Mouse (Mus musculus): ENCODE data around the gene Ppm1f. TPM values are rescaled to one million over a fixed set of nuclear protein-coding genes. Genes with fewer than 3 reads are reported as not detected.
"Not testable (repeated sequence)": the region's sequence is repeated elsewhere in the genome, so short reads cannot be mapped to it uniquely, and the experiment has no call there.

Gene Ppm1f
- total and polyA plus RNA-seq, 3 experiments = 6.3 to 10.9 (median 10.5) TPM

DNA sequence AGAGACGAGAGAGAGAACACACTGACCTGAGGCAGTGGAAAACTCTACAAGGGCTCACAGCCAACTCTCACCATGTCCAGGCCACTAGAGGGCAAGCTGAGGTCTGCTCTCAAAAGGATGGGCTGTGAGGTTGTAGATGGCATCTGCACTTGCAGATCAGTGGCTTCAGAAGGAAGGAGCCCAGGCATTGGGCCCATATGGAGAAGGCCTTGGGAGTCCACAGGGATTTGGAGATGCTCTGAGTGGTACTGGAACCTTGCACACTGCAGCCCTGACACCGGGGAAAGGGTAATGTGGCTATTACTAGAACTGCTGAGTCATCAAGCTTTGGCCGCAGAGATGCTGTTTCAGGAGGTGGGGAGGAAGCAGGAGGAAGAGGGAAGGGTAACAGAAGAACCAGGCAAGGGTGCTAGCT lies 24.8 kb downstream of the Ppm1f start:
- ATAC-seq (ENCODE audit: extremely low read depth, insufficient number of reproducible peaks, low FRiP score, poor library complexity, severe bottlenecking) = 0 out of 2 replicates have a peak, but pooled peaks have one; percentile 15
- no peaks in the 10 kb centered on the region for H3K9me3 ChIP-seq (replicated peaks)
- H3K36me3 ChIP-seq (replicated peaks) = peaks cover 86% of the 10 kb centered on the region
- no peak overlapping the region for H3K4me3 ChIP-seq (ENCODE audit: low read depth, low read length)
- TF ChIP-seq POLR2AphosphoS5 (IDR thresholded peaks at IDR 0.05; ENCODE audit: insufficient replicate concordance, low read depth, low read length) (no peak), GATA1 (IDR thresholded peaks at IDR 0.05; ENCODE audit: borderline replicate concordance, low read length) (no peak), CTCF (IDR thresholded peaks at IDR 0.05; ENCODE audit: low read depth, low read length) (no peak), GATA2 (IDR thresholded peaks at IDR 0.05; ENCODE audit: borderline replicate concordance, low read depth, low read length) (no peak), TAL1 (conservative IDR thresholded peaks at IDR 0.05; ENCODE audit: low read depth, low read length) (no peak)
- peaks cover 7% of the 10 kb centered on the region for H3K4me1 ChIP-seq (ENCODE audit: insufficient read depth, low read depth, low read length)
- H3K27me3 ChIP-seq (ENCODE audit: insufficient read depth, low read length) = no peaks in the 10 kb centered on the region
- DNase-seq (ENCODE audit: low spot score) = no peak

DNA sequence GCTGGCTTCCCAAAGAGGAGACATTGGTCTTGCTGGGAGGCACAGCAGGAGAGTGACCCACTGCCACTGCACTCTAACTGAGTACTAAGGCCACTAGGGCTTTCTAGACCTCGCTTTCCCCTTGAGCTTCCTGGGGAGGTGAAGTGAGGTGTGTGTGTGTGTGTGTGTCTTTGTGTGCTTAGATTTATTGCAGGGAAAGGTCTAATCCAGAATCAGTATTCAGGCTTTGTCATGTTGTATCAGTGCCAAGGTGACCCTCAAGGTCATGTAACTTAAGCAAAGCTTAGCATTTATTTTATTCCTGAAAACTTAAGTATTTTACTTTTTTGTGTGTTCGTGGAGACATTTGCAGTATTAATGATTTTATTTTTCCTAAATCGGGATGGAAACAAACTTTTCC lies 28.2 kb downstream of the Ppm1f start:
- peaks cover 7% of the 10 kb centered on the region for H3K4me1 ChIP-seq (ENCODE audit: insufficient read depth, low read depth, low read length)
- ATAC-seq (ENCODE audit: extremely low read depth, insufficient number of reproducible peaks, low FRiP score, poor library complexity, severe bottlenecking) (no peak), DNase-seq (ENCODE audit: low spot score) (no peak)
- no peaks in the 10 kb centered on the region for H3K9me3 ChIP-seq (replicated peaks)
- no peak for TF ChIP-seq CTCF (IDR thresholded peaks at IDR 0.05; ENCODE audit: low read depth, low read length)
- TF ChIP-seq GATA2 (IDR thresholded peaks at IDR 0.05; ENCODE audit: borderline replicate concordance, low read depth, low read length) = no peak
- TF ChIP-seq TAL1 (conservative IDR thresholded peaks at IDR 0.05; ENCODE audit: low read depth, low read length) = no peak
- TF ChIP-seq POLR2AphosphoS5 (IDR thresholded peaks at IDR 0.05; ENCODE audit: insufficient replicate concordance, low read depth, low read length) = no peak
- no peak for TF ChIP-seq GATA1 (IDR thresholded peaks at IDR 0.05; ENCODE audit: borderline replicate concordance, low read length)
- H3K27me3 ChIP-seq (ENCODE audit: insufficient read depth, low read length) = no peaks in the 10 kb centered on the region
- H3K36me3 ChIP-seq (replicated peaks) = peaks cover 68% of the 10 kb centered on the region
- no peak overlapping the region for H3K4me3 ChIP-seq (ENCODE audit: low read depth, low read length)

DNA sequence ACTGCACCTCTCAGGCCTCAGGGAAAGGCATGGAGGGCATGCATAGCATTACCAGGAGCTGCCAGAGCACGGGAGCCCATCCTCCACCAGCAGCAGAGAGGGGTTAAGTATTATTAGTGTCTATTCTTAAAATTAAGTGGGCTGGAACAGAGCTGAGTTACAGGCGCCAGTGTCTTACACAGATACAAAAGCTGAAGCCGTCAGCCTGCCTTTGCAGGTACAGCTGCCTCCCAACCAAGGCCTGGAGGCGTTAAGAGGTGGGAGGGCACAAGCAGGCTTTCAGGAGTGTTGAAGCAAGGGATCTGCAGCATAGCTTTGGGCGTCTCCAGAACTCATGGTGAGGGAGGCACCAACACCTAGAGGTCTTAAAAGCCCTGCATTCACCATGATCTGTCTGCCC lies 30.3 kb downstream of the Ppm1f start:
- DNase-seq (ENCODE audit: low spot score) (no peak), ATAC-seq (ENCODE audit: extremely low read depth, insufficient number of reproducible peaks, low FRiP score, poor library complexity, severe bottlenecking) (no peak)
- H3K27me3 ChIP-seq (ENCODE audit: insufficient read depth, low read length) = peaks cover 9% of the 10 kb centered on the region
- no peak overlapping the region for H3K4me3 ChIP-seq (ENCODE audit: low read depth, low read length)
- peaks cover 7% of the 10 kb centered on the region for H3K4me1 ChIP-seq (ENCODE audit: insufficient read depth, low read depth, low read length)
- no peak for TF ChIP-seq GATA2 (IDR thresholded peaks at IDR 0.05; ENCODE audit: borderline replicate concordance, low read depth, low read length)
- TF ChIP-seq TAL1 (conservative IDR thresholded peaks at IDR 0.05; ENCODE audit: low read depth, low read length) = no peak
- TF ChIP-seq CTCF (IDR thresholded peaks at IDR 0.05; ENCODE audit: low read depth, low read length) = no peak
- TF ChIP-seq GATA1 (IDR thresholded peaks at IDR 0.05; ENCODE audit: borderline replicate concordance, low read length) = no peak
- TF ChIP-seq POLR2AphosphoS5 (IDR thresholded peaks at IDR 0.05; ENCODE audit: insufficient replicate concordance, low read depth, low read length) = no peak
- no peaks in the 10 kb centered on the region for H3K9me3 ChIP-seq (replicated peaks)
- peaks cover 48% of the 10 kb centered on the region for H3K36me3 ChIP-seq (replicated peaks)

DNA sequence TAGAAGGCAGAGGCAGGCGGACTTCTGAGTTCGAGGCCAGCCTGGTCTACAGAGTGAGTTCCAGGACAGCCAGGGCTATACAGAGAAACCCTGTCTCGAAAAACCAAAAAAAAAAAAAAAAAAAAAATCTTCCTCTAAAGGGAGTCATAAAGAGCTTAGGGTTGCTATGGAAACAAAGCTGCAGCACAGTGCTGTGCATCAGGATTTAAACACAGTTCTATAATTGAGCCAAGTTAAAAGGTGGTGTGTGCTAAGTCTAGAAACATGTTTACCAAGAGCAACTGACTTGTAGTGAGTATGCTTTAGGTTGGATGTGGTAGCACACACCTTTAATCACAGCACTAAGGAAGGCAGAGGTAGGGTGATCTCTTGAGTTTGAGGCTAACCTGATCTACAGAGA lies 32.6 kb downstream of the Ppm1f start:
- H3K36me3 ChIP-seq (replicated peaks) = peaks cover 26% of the 10 kb centered on the region
- ATAC-seq (ENCODE audit: extremely low read depth, insufficient number of reproducible peaks, low FRiP score, poor library complexity, severe bottlenecking); H3K27me3 ChIP-seq (ENCODE audit: insufficient read depth, low read length); DNase-seq (ENCODE audit: low spot score); H3K4me3 ChIP-seq (ENCODE audit: low read depth, low read length); H3K4me1 ChIP-seq (ENCODE audit: insufficient read depth, low read depth, low read length); H3K9me3 ChIP-seq (replicated peaks): not testable (repeated sequence)

DNA sequence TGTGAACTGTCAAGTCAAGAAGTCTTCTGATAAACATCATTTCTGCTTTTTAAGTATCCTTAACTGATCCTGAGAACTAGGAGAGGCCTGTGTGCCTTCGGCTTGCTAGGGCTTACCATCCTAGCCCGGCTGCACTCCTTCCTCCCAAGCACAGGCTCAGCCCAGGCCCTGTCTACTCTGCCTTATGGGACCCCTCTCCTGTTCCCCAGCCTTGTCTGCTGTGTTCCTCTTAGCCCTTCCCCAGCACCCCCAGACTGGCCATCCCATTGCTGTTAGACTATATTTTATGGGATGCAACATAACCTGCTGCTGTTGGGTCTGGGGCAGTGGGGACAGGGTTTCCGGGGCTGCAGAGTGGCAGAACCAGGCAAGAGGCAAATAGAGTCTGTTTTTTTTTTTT lies 34.1 kb downstream of the Ppm1f start:
- no peak overlapping the region for H3K4me3 ChIP-seq (ENCODE audit: low read depth, low read length)
- H3K9me3 ChIP-seq (replicated peaks) = peaks cover 2% of the 10 kb centered on the region
- no peak for DNase-seq (ENCODE audit: low spot score)
- no peak for ATAC-seq (ENCODE audit: extremely low read depth, insufficient number of reproducible peaks, low FRiP score, poor library complexity, severe bottlenecking)
- TF ChIP-seq CTCF (IDR thresholded peaks at IDR 0.05; ENCODE audit: low read depth, low read length) (no peak), GATA2 (IDR thresholded peaks at IDR 0.05; ENCODE audit: borderline replicate concordance, low read depth, low read length) (no peak), GATA1 (IDR thresholded peaks at IDR 0.05; ENCODE audit: borderline replicate concordance, low read length) (no peak)
- H3K4me1 ChIP-seq (ENCODE audit: insufficient read depth, low read depth, low read length) = peaks cover 7% of the 10 kb centered on the region
- H3K36me3 ChIP-seq (replicated peaks) = peaks cover 14% of the 10 kb centered on the region
- H3K27me3 ChIP-seq (ENCODE audit: insufficient read depth, low read length) = peaks cover 9% of the 10 kb centered on the region

DNA sequence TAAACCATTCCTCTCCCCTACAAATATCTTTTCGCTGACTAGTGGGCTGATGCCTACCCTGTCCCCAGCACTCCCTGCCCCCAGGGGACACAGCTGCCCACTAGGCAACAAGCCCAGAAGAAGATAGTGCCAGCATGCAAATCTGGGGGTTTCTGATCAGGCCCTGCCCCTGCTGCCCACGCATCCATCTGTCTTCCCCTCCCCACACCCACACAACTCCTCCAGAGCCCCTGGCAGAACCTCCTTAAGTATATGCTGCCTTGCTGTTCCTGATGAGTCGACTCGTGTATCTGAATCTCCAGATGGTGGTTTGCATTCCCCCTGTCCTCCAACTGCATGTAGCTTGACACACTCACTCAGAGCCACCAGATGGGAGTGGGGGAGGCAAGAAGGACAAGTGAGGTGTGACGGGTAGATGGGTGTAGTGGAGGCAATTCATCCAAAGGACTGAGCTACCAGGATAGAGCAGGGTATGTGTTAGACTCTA lies 34.6 kb downstream of the Ppm1f start:
- ATAC-seq (ENCODE audit: extremely low read depth, insufficient number of reproducible peaks, low FRiP score, poor library complexity, severe bottlenecking) (no peak), DNase-seq (ENCODE audit: low spot score) (no peak)
- TF ChIP-seq GATA1 (IDR thresholded peaks at IDR 0.05; ENCODE audit: borderline replicate concordance, low read length) (no peak), TAL1 (conservative IDR thresholded peaks at IDR 0.05; ENCODE audit: low read depth, low read length) (no peak), POLR2AphosphoS5 (IDR thresholded peaks at IDR 0.05; ENCODE audit: insufficient replicate concordance, low read depth, low read length) (no peak)
- peaks cover 2% of the 10 kb centered on the region for H3K9me3 ChIP-seq (replicated peaks)
- peaks cover 7% of the 10 kb centered on the region for H3K4me1 ChIP-seq (ENCODE audit: insufficient read depth, low read depth, low read length)
- H3K27me3 ChIP-seq (ENCODE audit: insufficient read depth, low read length) = peaks cover 9% of the 10 kb centered on the region
- H3K4me3 ChIP-seq (ENCODE audit: low read depth, low read length) = no peak overlapping the region
- H3K36me3 ChIP-seq (replicated peaks) = peaks cover 13% of the 10 kb centered on the region

DNA sequence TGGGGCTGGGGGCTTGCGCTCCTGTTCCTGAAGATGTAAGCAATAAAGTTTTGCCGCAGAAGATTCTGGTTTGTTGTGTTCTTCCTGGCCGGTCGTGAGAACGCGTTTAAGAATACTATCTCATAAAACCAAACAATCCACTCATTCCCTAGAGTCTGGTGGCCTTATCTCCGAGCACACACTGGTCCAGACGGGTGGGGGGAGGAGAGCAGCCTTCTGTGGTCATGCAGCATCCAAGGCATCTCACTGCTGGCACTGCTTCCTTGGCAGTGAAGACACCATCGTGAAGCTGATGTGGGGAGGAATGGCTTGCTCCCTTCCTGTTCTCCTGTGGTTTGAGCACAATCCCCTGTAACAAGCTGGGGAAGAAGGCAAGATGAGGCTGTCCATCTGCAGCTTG lies 43.3 kb downstream of the Ppm1f start:
- DNase-seq (ENCODE audit: low spot score) (no peak), ATAC-seq (ENCODE audit: extremely low read depth, insufficient number of reproducible peaks, low FRiP score, poor library complexity, severe bottlenecking) (no peak)
- Histone ChIP-seq H3K27me3 (ENCODE audit: insufficient read depth, low read length) (no peaks in the 10 kb centered on the region; the same call in 1 of the 2 replicates), H3K9me3 (replicated peaks) (peaks cover 4% of the 10 kb centered on the region), H3K36me3 (replicated peaks) (no peaks in the 10 kb centered on the region), H3K4me1 (ENCODE audit: insufficient read depth, low read depth, low read length) (no peaks in the 10 kb centered on the region), H3K4me3 (ENCODE audit: low read depth, low read length) (no peak overlapping the region)
- TF ChIP-seq TAL1 (conservative IDR thresholded peaks at IDR 0.05; ENCODE audit: low read depth, low read length) (no peak), GATA2 (IDR thresholded peaks at IDR 0.05; ENCODE audit: borderline replicate concordance, low read depth, low read length) (no peak), POLR2AphosphoS5 (IDR thresholded peaks at IDR 0.05; ENCODE audit: insufficient replicate concordance, low read depth, low read length) (no peak), CTCF (IDR thresholded peaks at IDR 0.05; ENCODE audit: low read depth, low read length) (no peak), GATA1 (IDR thresholded peaks at IDR 0.05; ENCODE audit: borderline replicate concordance, low read length) (no peak)

Data from G1E (cell line).